Mouse (Mus musculus): ENCODE measurements around the gene Gpc6.

The Gpc6 gene

GRCm38 (mm10) chr14:117817196-117817595 is 892.1 kb downstream of the Gpc6 start:
- DNase-seq, result no peak

- DNase-seq, result no peak
Measured at GRCm38 (mm10) chr14:117824491-117824890, 899.4 kb downstream of the Gpc6 start.

GRCm38 (mm10) chr14:117826294-117827046 is 901.4 kb downstream of the Gpc6 start:
- no peak for DNase-seq

GRCm38 (mm10) chr14:117831267-117831666 is 906.2 kb downstream of the Gpc6 start:
- no peak for DNase-seq

GRCm38 (mm10) chr14:117831731-117832130 is 906.6 kb downstream of the Gpc6 start:
- DNase-seq, result no peak

- no peak for DNase-seq
Measured at GRCm38 (mm10) chr14:117835506-117835905, 910.4 kb downstream of the Gpc6 start.

GRCm38 (mm10) chr14:117837021-117837420 is 911.9 kb downstream of the Gpc6 start:
- no peak for DNase-seq

- no peak for DNase-seq
Measured at GRCm38 (mm10) chr14:117837715-117838114, 912.6 kb downstream of the Gpc6 start.

- DNase-seq, result no peak
Measured at GRCm38 (mm10) chr14:117841211-117841610, 916.1 kb downstream of the Gpc6 start.

- no peak for DNase-seq
Measured at GRCm38 (mm10) chr14:117841797-117842553, 916.9 kb downstream of the Gpc6 start.

GRCm38 (mm10) chr14:117849591-117850505 is 924.7 kb downstream of the Gpc6 start:
- DNase-seq, result no peak

- DNase-seq, result no peak
Measured at GRCm38 (mm10) chr14:117852266-117852665, 927.2 kb downstream of the Gpc6 start.

GRCm38 (mm10) chr14:117852842-117853241 is 927.7 kb downstream of the Gpc6 start:
- no peak for DNase-seq

- DNase-seq, result no peak
Measured at GRCm38 (mm10) chr14:117854498-117854897, 929.4 kb downstream of the Gpc6 start.

GRCm38 (mm10) chr14:117871268-117871667 is 946.2 kb downstream of the Gpc6 start:
- no peak for DNase-seq

GRCm38 (mm10) chr14:117879313-117879712 is 954.2 kb downstream of the Gpc6 start:
- no peak for DNase-seq

GRCm38 (mm10) chr14:117881112-117881511 is 956.0 kb downstream of the Gpc6 start:
- no peak for DNase-seq

- peak; percentile 55 for DNase-seq
Measured at GRCm38 (mm10) chr14:117882222-117882621, 957.1 kb downstream of the Gpc6 start.

- DNase-seq, result no peak
Measured at GRCm38 (mm10) chr14:117889653-117890052, 964.5 kb downstream of the Gpc6 start.

- DNase-seq, result no peak
Measured at GRCm38 (mm10) chr14:117891426-117891825, 966.3 kb downstream of the Gpc6 start.

- no peak for DNase-seq
Measured at GRCm38 (mm10) chr14:117892026-117892425, 966.9 kb downstream of the Gpc6 start.

- DNase-seq, result no peak
Measured at GRCm38 (mm10) chr14:117894869-117895538, 969.9 kb downstream of the Gpc6 start.

- no peak for DNase-seq
Measured at GRCm38 (mm10) chr14:117895539-117895912, 970.4 kb downstream of the Gpc6 start.

Data from thymus, postnatal 4 days (tissue).